Mouse (Mus musculus) liver, embryonic 14.5 days (tissue): ENCODE measurements around the gene D7Ertd443e. TPM values are rescaled to one million over a fixed set of nuclear protein-coding genes. Genes with fewer than 3 reads are reported as not detected.

ENCODE experiments used
- ATAC-seq: fragments of 200-750 bp; cut with Nextera tagmentation; 2 replicates; pipeline ENCODE4 v1.8.0; 2017; ENCODE audit warnings: moderate number of reproducible peaks, mild to moderate bottlenecking, moderate library complexity; ENCODE audit not compliant: insufficient read depth
- DNase-seq, 3 experiments: peaks; one replicate each; pipeline ENCODE4 v3.0.0-alpha.2; 2012 to 2013; ENCODE audit warnings: low read depth in 3 of 3, low spot score in 3 of 3
- H3K27ac ChIP-seq: fragments of 300-500 bp; sonication (generic); 2 replicates; pipeline ENCODE4 v1.5.1; 2014; ENCODE audit warnings: moderate library complexity, mild to moderate bottlenecking, control low read depth, inconsistent platforms
- H3K27me3 ChIP-seq: fragments of 300-500 bp; sonication (generic); 2 replicates; pipeline ENCODE4 v1.6.1; 2014; ENCODE audit warnings: mild to moderate bottlenecking, low read length, moderate library complexity; ENCODE audit not compliant: control insufficient read depth, insufficient read depth
- H3K36me3 ChIP-seq: fragments of 300-500 bp; sonication (generic); replicated peaks from 2 replicates; pipeline ENCODE4 v1.6.1; 2014; ENCODE audit warnings: low read depth; ENCODE audit not compliant: control insufficient read depth, insufficient read depth
- H3K4me1 ChIP-seq, 2 experiments: fragments of 200-500 bp in 1 of 2; fragments of 300-500 bp in 1 of 2; sonication (generic) in 1 of 2; replicated peaks; 2 replicates each; pipeline ENCODE4 v1.6.1; 2012 to 2014; ENCODE audit warnings: antibody characterized with exemption in 1 of 2, inconsistent platforms in 1 of 2, low read length in 1 of 2; ENCODE audit not compliant: control insufficient read depth in 2 of 2, insufficient read depth in 2 of 2
- H3K4me2 ChIP-seq: fragments of 300-500 bp; sonication (generic); 2 replicates; pipeline ENCODE4 v1.6.1; 2014; ENCODE audit warnings: low read depth, mild to moderate bottlenecking, control low read depth, moderate library complexity
- H3K4me3 ChIP-seq, 2 experiments: fragments of 200-500 bp in 1 of 2; fragments of 300-500 bp in 1 of 2; sonication (generic) in 1 of 2; 2 replicates each; pipeline ENCODE4 v1.5.1; 2012 to 2014; ENCODE audit warnings: low read depth in 2 of 2, low read length in 2 of 2, mild to moderate bottlenecking in 2 of 2, control low read depth in 1 of 2, inconsistent platforms in 1 of 2, moderate library complexity in 1 of 2; ENCODE audit not compliant: insufficient read depth in 1 of 2
- H3K9ac ChIP-seq: fragments of 300-500 bp; sonication (generic); replicated peaks from 2 replicates; pipeline ENCODE4 v1.6.1; 2014; ENCODE audit warnings: mild to moderate bottlenecking, control low read depth, moderate library complexity
- H3K9me3 ChIP-seq: fragments of 300-500 bp; sonication (generic); 2 replicates; pipeline ENCODE4 v1.6.1; 2016; ENCODE audit warnings: low read length, mixed read lengths; ENCODE audit not compliant: control insufficient read depth
- CTCF ChIP-seq: IDR thresholded peaks from 2 replicates; pipeline ENCODE4 v1.5.1; 2016; ENCODE audit warnings: antibody characterized with exemption, low read depth, control low read depth
- EP300 ChIP-seq: IDR thresholded peaks from 2 replicates; pipeline ENCODE4 v1.6.1; 2016; ENCODE audit warnings: antibody characterized with exemption, low read depth
- WGBS: fragments of 180-500 bp; shearing (Covaris S2); extraction: QIAGEN DNeasy Blood & Tissue Kit; methylation state at CpG from one replicate; pipeline ENCODE4 v1.1.7; 2014; ENCODE audit not compliant: insufficient replicate concordance; 5-methylcytosine and 5-hydroxymethylcytosine counted together
- polyA plus RNA-seq, 2 experiments: library from polyadenylated mRNA; depleted of rRNA in 1 of 2; stranded (reverse) in 1 of 2; unstranded in 1 of 2; fragments of >200 nt; fragmentation: Nextera tagmentation in 1 of 2; extraction: Ambion mirVana in 1 of 2; gene quantifications; 2 replicates each; pipeline versions ENCODE4 v1.2.1 to v1.2.3; 2012 to 2014

Gene D7Ertd443e
- polyA plus RNA-seq, 2 experiments, result 0.02 TPM; not detected in 1

- H3K27me3 ChIP-seq, result no peaks in the 10 kb centered on the region
- H3K4me3 ChIP-seq, result no peak overlapping the region
- H3K36me3 ChIP-seq, result no peaks in the 10 kb centered on the region
- no peak overlapping the region for H3K27ac ChIP-seq
- no peaks in the 10 kb centered on the region for H3K9me3 ChIP-seq
- DNase-seq, result no peak
- H3K4me1 ChIP-seq, result no peaks in the 10 kb centered on the region
- TF ChIP-seq CTCF (no peak), EP300 (no peak)
- WGBS, result 61% methylated on average over 7 of the region's 7 CpGs
- ATAC-seq, result no peak
- no peak overlapping the region for H3K4me2 ChIP-seq
- no peak overlapping the region for H3K9ac ChIP-seq
These were observed 8.7 kb downstream of the D7Ertd443e start for GRCm38 (mm10) chr7:134376786-134377185.

GRCm38 (mm10) chr7:134372276-134372675 is 13.2 kb downstream of the D7Ertd443e start:
- H3K4me2 ChIP-seq, result no peak overlapping the region
- TF ChIP-seq CTCF (no peak), EP300 (no peak)
- H3K4me3 ChIP-seq, result no peak overlapping the region
- H3K9me3 ChIP-seq, result no peaks in the 10 kb centered on the region
- no peaks in the 10 kb centered on the region for H3K27me3 ChIP-seq
- H3K4me1 ChIP-seq, result no peaks in the 10 kb centered on the region
- ATAC-seq, result no peak
- 43% methylated on average over 5 of the region's 5 CpGs for WGBS
- no peaks in the 10 kb centered on the region for H3K36me3 ChIP-seq
- no peak overlapping the region for H3K9ac ChIP-seq
- DNase-seq, result no peak
- no peak overlapping the region for H3K27ac ChIP-seq

- TF ChIP-seq EP300, result no peak
- 62% methylated on average over 4 of the region's 4 CpGs for WGBS
- no peaks in the 10 kb centered on the region for H3K4me1 ChIP-seq
- no peak overlapping the region for H3K4me3 ChIP-seq
- DNase-seq (no peak), ATAC-seq (no peak)
- H3K27ac ChIP-seq, result no peak overlapping the region
- H3K9ac ChIP-seq, result no peak overlapping the region
- no peak overlapping the region for H3K4me2 ChIP-seq
- no peaks in the 10 kb centered on the region for H3K9me3 ChIP-seq
- no peaks in the 10 kb centered on the region for H3K27me3 ChIP-seq
- no peaks in the 10 kb centered on the region for H3K36me3 ChIP-seq
These were observed 16.2 kb downstream of the D7Ertd443e start for GRCm38 (mm10) chr7:134369241-134369640.

- Histone ChIP-seq H3K4me3 (no peak overlapping the region), H3K27ac (no peak overlapping the region), H3K9ac (no peak overlapping the region), H3K27me3 (no peaks in the 10 kb centered on the region), H3K4me1 (no peaks in the 10 kb centered on the region), H3K9me3 (no peaks in the 10 kb centered on the region), H3K36me3 (no peaks in the 10 kb centered on the region), H3K4me2 (no peak overlapping the region)
- DNase-seq (no peak), ATAC-seq (no peak)
- TF ChIP-seq CTCF, result no peak
- TF ChIP-seq EP300, result no peak
- 48% methylated on average over 7 of the region's 7 CpGs for WGBS
These were observed 23.1 kb downstream of the D7Ertd443e start for GRCm38 (mm10) chr7:134362257-134362870.

GRCm38 (mm10) chr7:134348825-134349224 is 36.6 kb downstream of the D7Ertd443e start:
- no peaks in the 10 kb centered on the region for H3K4me1 ChIP-seq
- 26% methylated on average over 6 of the region's 6 CpGs for WGBS
- H3K36me3 ChIP-seq, result no peaks in the 10 kb centered on the region
- H3K4me3 ChIP-seq, result no peak overlapping the region
- H3K27ac ChIP-seq, result no peak overlapping the region
- ATAC-seq (no peak), DNase-seq (peak in 1 of 3 experiments; percentile 0)
- no peak overlapping the region for H3K4me2 ChIP-seq
- TF ChIP-seq EP300 (no peak), CTCF (peak; percentile 59)
- H3K27me3 ChIP-seq, result no peaks in the 10 kb centered on the region
- no peaks in the 10 kb centered on the region for H3K9me3 ChIP-seq
- no peak overlapping the region for H3K9ac ChIP-seq
